Mouse (Mus musculus) erythroid progenitor cell, adult 5-6 weeks (primary cell): ENCODE measurements around the gene Prim2. TPM values are rescaled to one million over a fixed set of nuclear protein-coding genes. Genes with fewer than 3 reads are reported as not detected.

Experiments used
- ATAC-seq: replicated peaks from 2 replicates; pipeline ENCODE4 v1.8.0; 2016; ENCODE audit warnings: moderate number of reproducible peaks, mild to moderate bottlenecking, moderate TSS enrichment, inconsistent platforms; ENCODE audit not compliant: poor library complexity, low FRiP score, severe bottlenecking
- total RNA-seq, 2 experiments: library from RNA; stranded (forward) in 1 of 2; stranded (reverse) in 1 of 2; fragments of 150-400 nt in 1 of 2; fragments of 186-747, 209-891 nt in 1 of 2; gene quantifications; 2 replicates each; pipeline versions ENCODE4 v1.2.3 to v1.2.4; 2015 to 2017; ENCODE audit warnings: low replicate concordance in 2 of 2

Gene Prim2
- total RNA-seq, 2 experiments from 2014 or later, result 62.5 to 84.9 TPM

- ATAC-seq, result no peak
Observed at GRCm38 (mm10) chr1:33502298-33502697, 167.3 kb downstream of the Prim2 start.

- no peak for ATAC-seq
Observed at GRCm38 (mm10) chr1:33500111-33500510, 169.5 kb downstream of the Prim2 start.

- ATAC-seq, result no peak
Observed at GRCm38 (mm10) chr1:33499603-33500002, 170.0 kb downstream of the Prim2 start.

DNA sequence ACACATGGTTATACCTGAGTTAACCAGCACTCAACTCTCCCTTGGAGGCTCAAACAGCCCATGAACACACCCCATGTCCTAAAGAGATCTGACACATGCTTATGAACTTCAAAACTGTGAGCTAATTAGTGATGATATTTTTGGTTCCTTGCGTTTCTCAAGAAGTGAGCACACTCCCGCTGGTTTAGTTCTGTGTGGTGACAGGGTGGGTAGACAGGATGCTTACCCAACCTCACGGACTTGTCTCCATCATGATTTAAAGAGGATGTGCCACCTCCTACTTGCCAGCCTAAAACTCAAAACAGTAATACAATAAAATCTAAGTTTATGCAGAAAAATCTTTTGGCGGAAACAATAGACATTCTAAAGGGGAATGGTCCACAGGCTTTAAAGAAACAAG, 173.5 kb downstream of the Prim2 start:
- no peak for ATAC-seq

DNA sequence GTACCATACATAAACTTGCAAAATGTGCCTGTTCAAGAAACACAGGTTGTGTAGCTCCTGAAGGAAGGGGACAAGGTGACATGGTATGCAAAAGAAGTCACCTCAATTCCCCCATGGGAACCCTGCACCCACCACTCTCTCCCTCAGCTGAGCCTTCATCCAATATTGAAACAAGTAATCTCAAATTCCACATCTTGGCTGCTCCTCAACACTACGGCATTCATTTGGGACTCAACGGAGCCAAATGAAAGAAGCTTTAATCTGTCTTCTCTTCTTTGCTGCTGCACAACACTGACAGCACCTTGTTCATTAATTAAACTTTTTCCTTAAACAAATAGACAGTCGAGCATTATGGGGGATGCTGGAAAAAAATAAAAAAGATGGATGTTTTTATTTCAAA, 174.0 kb downstream of the Prim2 start:
- ATAC-seq, result no peak

- no peak for ATAC-seq
Observed at GRCm38 (mm10) chr1:33495203-33495553, 174.4 kb downstream of the Prim2 start.

- ATAC-seq, result no peak
Observed at GRCm38 (mm10) chr1:33494524-33495202, 174.9 kb downstream of the Prim2 start.

GRCm38 (mm10) chr1:33490220-33490619, 179.4 kb downstream of the Prim2 start:
- no peak for ATAC-seq

GRCm38 (mm10) chr1:33488372-33488771, 181.2 kb downstream of the Prim2 start:
- no peak for ATAC-seq

- ATAC-seq, result no peak
Observed at GRCm38 (mm10) chr1:33483746-33484145, 185.8 kb downstream of the Prim2 start.

GRCm38 (mm10) chr1:33480382-33480781, 189.2 kb downstream of the Prim2 start:
- no peak for ATAC-seq

- ATAC-seq, result no peak
Observed at GRCm38 (mm10) chr1:33471069-33471468, 198.5 kb downstream of the Prim2 start.

GRCm38 (mm10) chr1:33470222-33470621, 199.4 kb downstream of the Prim2 start:
- no peak for ATAC-seq

DNA sequence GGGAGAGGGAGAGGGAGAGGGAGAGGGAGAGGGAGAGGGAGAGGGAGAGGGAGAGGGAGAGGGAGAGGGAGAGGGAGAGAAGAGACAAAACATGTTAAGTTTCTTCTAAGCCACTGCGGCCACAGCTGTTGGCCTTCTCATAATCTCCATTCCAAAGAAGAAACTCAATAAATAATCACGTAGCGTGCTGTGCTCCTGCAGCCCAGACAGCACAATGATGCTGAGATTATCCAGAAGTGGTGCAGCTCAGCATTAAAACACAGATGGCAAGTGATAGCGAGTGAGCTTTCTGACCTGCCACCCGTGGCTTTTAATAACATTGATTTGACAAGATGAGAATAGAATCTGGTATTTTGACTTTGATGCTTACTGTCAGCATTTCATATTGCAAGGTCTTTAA, 205.4 kb downstream of the Prim2 start:
- no peak for ATAC-seq

GRCm38 (mm10) chr1:33460703-33461102, 208.9 kb downstream of the Prim2 start:
- ATAC-seq, result no peak

DNA sequence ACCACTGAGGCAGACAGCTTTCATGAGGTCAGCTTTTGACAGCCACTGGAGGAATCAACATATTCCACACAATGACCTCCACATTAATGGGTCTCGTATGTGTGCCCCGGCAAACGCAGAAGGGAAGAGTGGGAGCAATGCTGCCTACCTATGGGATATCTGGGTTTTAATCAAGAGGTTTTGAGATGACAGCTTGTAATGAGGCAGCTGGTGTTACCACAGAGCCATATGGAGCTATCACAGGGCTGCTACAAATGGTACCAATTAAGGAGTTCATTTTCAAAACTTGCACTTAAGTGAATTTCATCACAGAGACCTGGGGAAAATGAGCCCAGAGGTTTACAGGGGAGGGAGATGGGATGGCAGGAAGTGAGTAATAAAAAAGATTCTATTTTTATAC, 209.3 kb downstream of the Prim2 start:
- no peak for ATAC-seq

DNA sequence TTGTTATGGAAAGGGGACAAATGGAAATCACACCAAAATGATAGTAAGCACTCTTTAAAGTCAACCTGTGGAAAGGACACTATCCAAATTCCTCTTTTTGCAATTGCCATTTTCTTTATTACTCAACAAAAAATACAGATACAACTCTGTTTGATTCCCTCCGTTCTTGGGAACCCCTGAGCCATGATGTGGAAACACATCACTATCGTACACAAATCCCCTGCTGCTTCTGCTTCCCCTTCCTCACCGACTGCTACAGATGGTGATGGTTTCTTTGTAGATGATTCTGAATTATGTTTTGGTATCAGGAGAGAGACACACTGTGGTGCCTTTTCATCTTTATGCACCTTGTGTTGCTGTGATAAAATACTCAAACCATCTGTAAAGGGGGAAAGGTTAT, 210.6 kb downstream of the Prim2 start:
- no peak for ATAC-seq

DNA sequence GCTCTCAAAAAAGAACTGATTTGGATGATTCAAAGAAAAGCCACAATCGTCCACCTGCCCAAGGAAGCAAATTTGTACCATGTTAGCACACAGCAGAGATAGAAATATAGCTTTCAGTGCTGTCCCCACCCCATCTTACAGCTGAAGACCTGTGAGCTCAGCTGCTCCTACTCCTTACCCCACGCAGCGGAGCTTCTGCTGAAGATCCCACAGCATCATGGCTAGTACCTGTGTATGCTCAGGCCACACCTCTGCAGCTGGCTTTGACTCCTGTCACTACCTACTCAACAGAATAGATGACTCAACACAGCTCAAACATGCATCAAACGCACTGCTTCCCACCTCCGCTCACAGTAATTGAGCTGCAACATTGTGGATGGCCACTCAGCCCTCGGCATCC, 215.3 kb downstream of the Prim2 start:
- ATAC-seq, result no peak

DNA sequence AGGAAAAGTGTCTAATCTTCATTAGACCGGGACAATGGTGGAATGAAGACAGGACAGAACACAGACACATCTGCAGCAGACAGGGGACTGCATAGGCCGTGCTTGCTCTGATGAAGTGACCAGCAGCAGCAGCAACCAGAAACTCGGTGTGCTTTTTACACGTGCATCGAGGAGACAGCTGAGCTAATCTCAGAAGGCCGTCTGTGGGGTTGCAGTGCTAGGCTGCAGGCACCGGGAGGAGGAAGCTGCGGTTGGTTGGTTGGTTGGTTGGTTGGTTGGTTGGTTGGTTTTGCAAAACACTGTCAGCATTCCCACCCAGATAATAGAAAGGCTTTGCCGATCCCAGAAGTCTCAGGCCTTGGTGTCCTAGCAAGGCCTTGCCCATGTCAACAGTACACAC, 216.3 kb downstream of the Prim2 start:
- ATAC-seq, result no peak

DNA sequence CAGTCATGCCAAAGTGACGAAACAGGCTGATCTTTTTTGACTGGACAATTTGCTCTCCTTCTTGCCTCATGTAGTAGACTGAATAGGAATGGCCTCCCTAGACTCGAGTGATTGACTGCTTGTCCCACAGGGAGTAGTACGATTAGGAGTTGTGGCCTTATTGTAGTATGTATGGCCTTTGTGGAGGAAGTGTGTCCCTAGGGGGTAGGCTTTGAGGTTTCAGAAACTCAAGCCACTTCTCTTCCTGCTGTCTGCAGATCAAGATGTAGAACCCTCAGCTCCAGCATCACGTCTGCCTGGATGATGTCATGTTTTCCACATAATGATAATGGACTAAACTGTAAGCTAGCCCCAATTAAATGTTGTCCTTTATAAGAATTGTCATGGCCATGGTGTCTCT, 222.4 kb downstream of the Prim2 start:
- ATAC-seq, result no peak

GRCm38 (mm10) chr1:33436167-33436566, 233.4 kb downstream of the Prim2 start:
- no peak for ATAC-seq
